Mouse (Mus musculus): ENCODE results near the gene Vmn1r84. TPM values are rescaled to one million over a fixed set of nuclear protein-coding genes. Genes with fewer than 3 reads are reported as not detected.

The Vmn1r84 gene
- polyA plus RNA-seq (2015; fragmentation: Illumina TruSeq; extraction: RNeasy Lipid Tissue Mini Kit (QIAGEN cat#74804); ENCODE audit: low read depth, low replicate concordance) = not detected

DNA sequence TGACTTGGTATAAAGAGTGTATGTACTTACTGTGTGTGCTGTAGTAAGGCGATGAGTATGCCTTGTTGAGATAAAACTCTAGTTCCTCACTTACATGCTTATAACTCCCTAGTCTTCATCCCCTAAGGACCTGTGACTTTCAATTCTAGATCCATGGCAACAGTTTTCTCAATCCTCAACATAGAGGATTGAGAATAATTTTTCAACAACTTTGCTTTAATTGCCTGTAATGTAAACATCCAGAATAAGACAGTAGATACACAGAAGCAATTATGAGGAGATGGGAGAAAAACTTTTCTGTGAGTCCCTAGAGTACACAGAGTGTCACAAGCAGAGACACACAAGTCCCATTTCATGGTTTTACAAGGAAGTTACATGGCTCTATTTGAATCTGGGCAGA, at the start of gene Vmn1r84:
TSS of gene Vmn1r84 (minus strand) at position 101 of the 400 bp plus-strand sequence.

GRCm38 (mm10) chr7:12329381-12329780, 39.7 kb downstream of the Vmn1r84 start, which contains the start of gene Vmn1r83:
Gene Vmn1r83, minus strand, starts transcription at chr7:12329481.

Other genes with a start within 250 kb of the Vmn1r84 start
- not detected for gene Vmn1r78, start 219.0 kb downstream of the Vmn1r84 start, polyA plus RNA-seq (2015; fragmentation: Illumina TruSeq; extraction: RNeasy Lipid Tissue Mini Kit (QIAGEN cat#74804); ENCODE audit: low read depth, low replicate concordance)
- not detected for gene Vmn1r79, start 198.0 kb downstream of the Vmn1r84 start, polyA plus RNA-seq (2015; fragmentation: Illumina TruSeq; extraction: RNeasy Lipid Tissue Mini Kit (QIAGEN cat#74804); ENCODE audit: low read depth, low replicate concordance)
- gene Vmn1r80, start 180.0 kb downstream of the Vmn1r84 start, polyA plus RNA-seq (2015; fragmentation: Illumina TruSeq; extraction: RNeasy Lipid Tissue Mini Kit (QIAGEN cat#74804); ENCODE audit: low read depth, low replicate concordance) = not detected
- gene Vmn1r81, start 101.0 kb downstream of the Vmn1r84 start, polyA plus RNA-seq (2015; fragmentation: Illumina TruSeq; extraction: RNeasy Lipid Tissue Mini Kit (QIAGEN cat#74804); ENCODE audit: low read depth, low replicate concordance) = not detected
- gene Vmn1r82, start 68.8 kb downstream of the Vmn1r84 start, polyA plus RNA-seq (2015; fragmentation: Illumina TruSeq; extraction: RNeasy Lipid Tissue Mini Kit (QIAGEN cat#74804); ENCODE audit: low read depth, low replicate concordance) = not detected
- gene Vmn1r83, start 39.8 kb downstream of the Vmn1r84 start, polyA plus RNA-seq (2015; fragmentation: Illumina TruSeq; extraction: RNeasy Lipid Tissue Mini Kit (QIAGEN cat#74804); ENCODE audit: low read depth, low replicate concordance) = not detected
- 4.1 TPM for gene Zfp551, start 53.5 kb upstream of the Vmn1r84 start, polyA plus RNA-seq (2015; fragmentation: Illumina TruSeq; extraction: RNeasy Lipid Tissue Mini Kit (QIAGEN cat#74804); ENCODE audit: low read depth, low replicate concordance)
- gene Zfp606, start 109.0 kb upstream of the Vmn1r84 start, polyA plus RNA-seq (2015; fragmentation: Illumina TruSeq; extraction: RNeasy Lipid Tissue Mini Kit (QIAGEN cat#74804); ENCODE audit: low read depth, low replicate concordance) = 11.6 TPM
- not detected for gene 2900092C05Rik, start 143.2 kb upstream of the Vmn1r84 start, polyA plus RNA-seq (2015; fragmentation: Illumina TruSeq; extraction: RNeasy Lipid Tissue Mini Kit (QIAGEN cat#74804); ENCODE audit: low read depth, low replicate concordance)
- not detected for gene Vmn2r53, start 239.5 kb upstream of the Vmn1r84 start, polyA plus RNA-seq (2015; fragmentation: Illumina TruSeq; extraction: RNeasy Lipid Tissue Mini Kit (QIAGEN cat#74804); ENCODE audit: low read depth, low replicate concordance)

All from brain, adult 10 weeks (tissue).